Mouse (Mus musculus): ENCODE results near the gene Sgcg.

The Sgcg gene

DNA sequence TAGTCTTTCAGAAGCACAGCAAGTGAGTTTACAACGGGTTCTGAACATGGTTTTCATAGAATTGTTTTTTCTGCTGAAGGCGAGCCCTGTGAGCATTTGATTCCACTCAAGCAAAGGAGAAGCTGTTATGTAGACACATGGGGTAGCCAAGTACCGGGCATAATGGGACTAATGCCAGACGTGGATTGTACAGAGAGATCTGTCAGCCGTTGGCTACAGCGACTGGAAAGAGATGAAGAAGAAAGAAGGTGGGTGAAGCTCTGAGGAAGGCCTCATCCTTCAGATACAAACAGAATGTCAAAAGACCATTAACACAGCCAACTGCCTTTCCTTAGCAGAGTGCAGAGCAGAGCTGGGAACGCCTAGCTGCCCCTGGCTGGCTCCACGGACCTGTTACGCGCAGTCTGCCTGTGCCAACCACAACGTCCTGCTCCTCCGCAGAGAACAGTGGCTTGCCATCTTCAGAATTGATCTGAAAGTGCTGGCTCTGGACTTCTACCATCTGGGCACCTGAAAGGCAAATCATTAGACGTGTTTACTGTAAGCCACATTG lies 26.2 kb downstream of the Sgcg start:
- WGBS = 59% methylated on average over 13 of the region's 13 CpGs

DNA sequence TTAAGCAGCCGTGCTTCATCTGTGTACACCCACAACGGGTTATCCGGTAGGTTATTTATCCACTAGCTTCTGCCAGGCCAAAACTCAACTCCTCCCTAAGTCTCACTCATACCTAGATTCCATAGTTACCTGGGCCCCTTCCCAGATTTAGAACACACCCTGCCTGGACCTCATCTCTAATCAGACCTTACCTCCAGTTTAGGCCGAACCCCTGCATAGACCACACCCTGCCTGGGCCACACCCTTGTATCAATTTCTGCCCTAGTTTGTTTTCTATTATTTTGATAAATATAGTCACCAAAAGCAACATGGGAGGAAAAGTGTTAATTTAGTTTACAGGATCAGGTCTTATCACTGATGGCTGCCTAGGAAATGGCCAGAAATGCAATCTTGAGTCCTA lies 28.1 kb downstream of the Sgcg start:
- WGBS = 99% methylated on average over 4 of the region's 4 CpGs

DNA sequence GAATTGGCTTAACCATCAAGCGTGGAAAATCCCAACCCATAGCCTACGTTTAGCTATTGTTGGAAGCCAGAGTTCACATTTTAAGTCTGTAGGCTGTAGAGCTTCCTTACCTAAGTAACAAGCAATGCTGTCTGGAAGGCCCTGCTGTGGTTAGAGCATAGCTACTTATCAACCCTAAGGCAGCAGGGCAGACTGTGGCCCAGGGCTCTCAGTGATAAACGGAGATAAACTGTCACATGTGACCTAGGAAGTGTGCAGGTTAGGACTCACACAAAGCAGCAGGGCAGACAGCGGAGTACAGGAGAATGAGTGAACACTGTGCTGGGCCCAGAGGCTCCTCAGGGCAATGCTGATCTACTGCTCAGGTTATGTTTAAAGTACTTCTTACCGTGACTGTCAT lies 28.5 kb downstream of the Sgcg start:
- 95% methylated on average over 5 of the region's 5 CpGs for WGBS

DNA sequence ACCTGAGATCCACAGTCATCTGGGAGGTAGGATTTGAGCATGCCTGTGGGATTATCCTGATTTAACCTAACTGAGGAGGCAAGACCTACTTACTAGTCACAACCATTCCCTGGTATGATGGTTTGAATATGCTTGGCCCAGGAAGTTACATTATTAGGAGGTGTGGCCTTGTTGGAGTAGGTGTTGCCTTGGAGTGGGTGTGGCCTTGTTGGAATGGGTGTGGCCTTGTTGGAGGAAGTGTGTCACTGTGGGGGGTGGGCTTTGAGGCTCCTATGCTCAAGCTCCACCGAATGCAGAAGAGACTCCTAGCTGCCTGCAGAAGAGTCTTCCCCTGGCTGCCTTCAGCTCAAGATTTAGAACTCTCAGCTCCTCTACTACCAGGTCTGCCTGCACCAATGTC lies 32.1 kb downstream of the Sgcg start:
- 65% methylated on average over 1 of the region's 1 CpGs for WGBS

DNA sequence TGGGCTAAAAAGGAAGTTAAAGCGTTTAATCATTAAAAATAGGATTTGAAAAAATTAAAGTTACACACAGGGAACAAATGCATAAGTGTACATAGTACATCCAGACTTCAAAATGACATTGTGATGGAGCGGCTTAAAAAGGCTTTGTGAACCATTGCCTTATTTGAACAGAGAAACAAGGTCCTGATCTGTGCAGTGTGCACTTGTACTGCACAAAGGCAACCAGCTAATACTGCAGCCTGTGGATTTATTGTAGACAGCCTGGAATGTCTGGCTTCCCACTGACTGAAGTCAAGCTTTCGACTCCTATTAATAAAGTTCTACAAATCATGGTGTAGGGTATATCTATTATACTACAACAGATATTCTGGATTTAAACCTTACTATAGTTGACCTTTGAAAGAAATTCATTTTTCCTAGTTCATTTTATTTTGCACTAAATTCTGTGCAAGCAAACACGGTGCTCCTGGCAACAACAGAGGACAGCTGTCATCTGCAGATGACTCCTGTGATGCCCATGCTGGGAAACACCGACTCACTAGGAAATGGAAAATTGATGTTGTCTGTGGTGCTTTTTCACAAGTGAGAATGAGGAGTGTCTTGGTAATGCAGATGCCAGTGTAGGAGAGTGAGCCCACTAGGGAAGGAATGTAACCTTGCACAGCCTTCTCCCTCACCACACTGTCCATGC lies 33.8 kb downstream of the Sgcg start:
- WGBS = 73% methylated on average over 5 of the region's 5 CpGs

DNA sequence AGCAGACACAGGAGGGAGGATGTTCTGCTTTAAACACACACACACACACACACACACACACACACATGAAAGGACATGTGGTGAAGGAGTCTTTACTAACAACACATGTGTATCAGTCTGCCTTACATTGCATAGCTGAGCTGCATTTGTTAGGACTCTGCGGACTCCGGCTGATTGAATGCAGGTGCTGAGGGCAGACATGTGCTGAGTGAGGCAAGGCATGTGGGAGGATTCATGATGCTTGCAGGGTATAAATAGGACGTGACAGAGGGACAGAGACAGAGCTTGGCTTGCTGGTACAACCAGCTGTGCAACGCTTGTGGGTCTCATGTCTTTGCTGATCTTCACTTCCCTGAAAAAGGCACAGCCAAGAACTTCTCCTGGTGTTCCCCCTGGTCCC lies 34.5 kb downstream of the Sgcg start:
- 48% methylated on average over 4 of the region's 4 CpGs for WGBS

DNA sequence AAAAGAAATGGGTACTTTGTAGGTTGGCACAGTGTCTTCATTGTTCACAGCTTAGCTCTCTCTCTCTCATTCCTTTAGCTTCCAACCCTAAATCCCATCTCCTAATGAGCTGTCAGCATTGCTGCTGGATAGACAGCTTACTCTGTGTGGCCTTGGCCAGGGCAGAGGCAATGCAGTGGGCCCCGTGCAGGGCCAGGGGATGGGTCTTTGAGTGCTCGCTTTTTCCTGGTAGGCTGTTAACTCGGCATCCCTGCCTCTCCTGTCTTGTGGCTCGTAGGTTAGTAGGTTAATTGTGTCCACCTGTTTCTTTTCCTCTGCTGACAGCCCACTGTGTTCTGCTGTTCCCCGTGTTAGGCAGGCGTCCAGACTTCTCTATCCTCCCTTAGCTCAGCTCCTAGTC lies 35.8 kb downstream of the Sgcg start:
- WGBS = 63% methylated on average over 6 of the region's 6 CpGs

DNA sequence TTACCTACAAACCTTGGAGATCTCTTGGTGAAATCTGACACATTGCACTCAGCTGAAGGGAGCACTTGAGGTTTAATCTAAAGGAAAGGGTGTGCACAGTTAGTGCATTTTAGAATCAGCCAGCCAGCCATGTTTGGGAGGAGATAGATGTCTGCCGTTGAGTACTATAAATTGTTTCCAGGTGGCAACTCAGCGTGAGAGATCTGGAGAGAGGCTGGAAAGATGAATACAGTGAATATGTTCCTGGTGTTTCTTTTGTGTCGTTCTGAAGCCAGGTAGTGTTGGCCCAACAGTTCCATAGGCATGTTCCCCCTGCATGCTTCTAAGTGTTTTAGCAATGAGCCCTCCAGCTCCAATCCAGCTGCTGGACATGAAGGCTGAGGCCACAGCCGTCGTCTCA lies 37.1 kb downstream of the Sgcg start:
- 77% methylated on average over 5 of the region's 5 CpGs for WGBS

DNA sequence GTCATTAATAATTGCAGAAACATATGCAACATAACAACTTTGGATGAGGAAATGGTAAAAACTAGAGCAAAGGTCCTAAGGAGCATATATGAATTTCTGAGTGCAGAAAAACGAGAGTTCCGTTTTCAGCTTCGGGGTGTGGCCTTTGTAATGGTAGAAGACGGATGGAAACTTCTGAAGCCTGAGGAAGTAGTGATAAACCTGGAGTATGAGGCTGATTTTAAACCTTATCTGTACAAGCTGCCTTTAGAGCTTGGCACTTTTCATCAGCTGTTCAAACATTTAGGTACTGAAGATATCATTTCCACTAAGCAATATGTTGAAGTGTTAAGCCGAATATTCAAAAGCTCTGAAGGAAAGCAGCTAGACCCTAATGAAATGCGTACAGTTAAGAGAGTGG lies 46.5 kb downstream of the Sgcg start:
- WGBS = 93% methylated on average over 6 of the region's 6 CpGs

DNA sequence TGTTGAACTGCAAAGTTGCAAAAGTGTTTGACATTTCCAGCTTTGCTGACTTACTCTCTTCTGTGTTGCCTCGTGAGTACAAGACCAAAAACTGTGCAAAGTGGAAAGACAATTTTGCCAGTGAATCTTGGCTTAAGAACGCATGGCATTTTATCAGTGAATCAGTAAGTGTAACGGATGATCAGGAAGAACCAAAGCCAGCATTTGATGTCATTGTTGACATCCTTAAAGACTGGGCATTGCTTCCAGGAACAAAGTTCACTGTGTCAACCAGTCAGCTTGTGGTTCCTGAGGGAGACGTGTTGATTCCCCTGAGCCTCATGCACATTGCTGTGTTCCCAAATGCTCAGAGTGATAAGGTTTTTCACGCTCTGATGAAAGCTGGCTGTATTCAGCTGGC lies 48.2 kb downstream of the Sgcg start:
- WGBS = 88% methylated on average over 5 of the region's 5 CpGs

DNA sequence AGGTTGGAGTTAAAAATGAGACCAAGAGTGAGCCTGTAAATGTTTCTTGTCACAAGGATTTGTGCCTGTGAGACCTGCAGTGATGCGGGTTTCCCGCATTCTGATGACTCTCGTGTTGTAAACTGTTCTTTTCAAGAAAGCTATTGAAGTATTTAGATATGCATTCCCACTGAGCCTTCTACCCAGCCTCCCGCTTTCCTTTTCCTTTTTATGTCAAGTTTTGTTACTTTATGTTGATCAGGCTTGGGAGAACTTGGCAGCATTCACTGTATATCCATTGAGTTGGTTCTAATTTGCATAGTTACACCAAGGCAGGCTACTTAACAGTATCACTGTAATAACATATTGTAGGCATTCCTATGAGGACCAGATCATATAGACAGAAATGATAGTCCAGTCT lies 63.9 kb downstream of the Sgcg start:
- 51% methylated on average over 4 of the region's 4 CpGs for WGBS

DNA sequence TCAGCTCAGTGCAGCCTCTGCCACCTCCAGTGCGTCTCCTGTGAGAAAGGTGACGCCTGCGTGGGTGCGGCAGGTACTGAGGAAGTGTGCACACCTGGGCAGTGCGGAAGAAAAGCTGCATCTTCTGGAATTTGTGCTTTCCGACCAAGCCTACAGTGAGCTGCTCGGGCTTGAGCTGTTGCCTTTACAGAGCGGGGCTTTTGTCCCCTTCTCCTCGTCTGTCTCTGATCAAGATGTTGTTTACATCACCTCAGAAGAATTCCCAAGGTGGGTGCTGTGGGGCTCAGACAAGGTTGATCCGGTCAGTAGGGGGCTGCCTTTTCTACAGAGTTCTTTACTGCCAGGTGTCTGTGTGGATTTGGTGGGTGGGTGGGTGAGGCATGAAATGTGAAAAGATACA lies 66.0 kb downstream of the Sgcg start:
- 80% methylated on average over 10 of the region's 10 CpGs for WGBS

DNA sequence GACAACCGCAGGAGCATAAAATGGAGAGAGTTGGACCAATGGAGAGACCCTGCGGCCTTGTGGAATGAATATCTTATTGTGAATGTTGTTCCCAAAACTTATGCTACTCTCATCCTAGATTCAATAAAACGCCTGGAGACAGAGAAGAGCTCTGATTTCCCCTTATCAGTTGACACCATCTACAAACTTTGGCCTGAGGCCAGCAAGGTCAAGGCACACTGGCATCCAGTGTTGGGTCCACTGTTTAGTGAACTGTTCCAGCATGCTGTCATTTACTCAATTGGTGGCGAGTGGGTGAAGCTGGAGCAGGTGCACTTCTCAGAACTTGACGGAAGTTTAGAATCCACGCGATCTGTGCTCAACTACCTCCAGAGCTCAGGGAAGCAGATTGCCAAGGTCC lies 66.4 kb downstream of the Sgcg start:
- 74% methylated on average over 7 of the region's 7 CpGs for WGBS

DNA sequence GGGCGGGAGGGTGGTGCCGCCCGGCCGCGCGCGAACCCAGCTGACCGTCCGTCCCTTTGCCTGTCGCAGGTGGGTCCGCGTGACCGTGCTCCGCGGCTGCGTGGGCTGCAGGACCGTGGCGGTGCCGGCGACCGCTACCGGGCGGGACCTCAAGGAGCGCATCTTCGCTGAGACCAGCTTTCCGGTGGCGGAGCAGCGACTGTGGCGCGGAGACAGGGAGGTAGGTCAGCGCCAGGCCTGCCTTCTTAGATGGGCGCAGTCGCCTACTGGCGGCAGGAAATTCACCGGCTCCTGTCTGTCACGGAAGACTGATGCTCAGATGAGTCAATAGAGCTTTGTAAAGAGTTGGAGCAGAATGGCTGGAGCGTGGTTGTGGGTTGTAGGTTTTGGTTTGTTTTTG lies 85.1 kb downstream of the Sgcg start:
- WGBS = 1% methylated on average over 37 of the region's 37 CpGs

DNA sequence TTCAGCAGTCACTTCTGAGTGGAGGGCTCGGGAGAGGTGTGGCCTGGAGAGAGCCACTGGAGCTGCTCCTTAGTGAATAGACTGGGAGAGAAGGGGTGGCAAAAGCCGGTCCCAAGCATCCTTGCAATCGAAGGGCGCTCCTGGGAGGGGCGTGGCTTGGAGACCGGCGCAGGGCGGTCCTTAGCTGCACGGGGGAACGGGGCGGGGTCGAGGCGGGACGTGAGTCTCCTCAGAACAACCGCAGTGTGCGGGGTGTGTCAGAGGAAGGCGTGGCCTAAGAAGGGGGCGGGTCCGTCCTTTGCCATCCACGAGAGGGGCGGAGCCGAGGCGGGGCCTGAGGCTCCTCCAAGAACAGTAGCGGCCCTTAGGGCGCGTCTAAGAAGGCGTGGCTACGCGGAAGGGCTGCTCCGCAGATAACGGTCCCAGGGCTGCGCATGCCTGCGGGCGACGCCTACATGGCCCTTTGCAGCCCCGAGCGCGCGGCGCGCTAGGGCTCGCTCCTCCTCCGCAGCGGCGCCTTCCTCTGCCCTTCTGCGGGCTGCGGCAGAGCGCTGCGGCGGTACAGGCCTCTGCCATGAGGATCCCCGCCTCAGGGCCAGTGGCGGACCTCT lies 85.6 kb downstream of the Sgcg start:
- WGBS = 2% methylated on average over 51 of the region's 52 CpGs

DNA sequence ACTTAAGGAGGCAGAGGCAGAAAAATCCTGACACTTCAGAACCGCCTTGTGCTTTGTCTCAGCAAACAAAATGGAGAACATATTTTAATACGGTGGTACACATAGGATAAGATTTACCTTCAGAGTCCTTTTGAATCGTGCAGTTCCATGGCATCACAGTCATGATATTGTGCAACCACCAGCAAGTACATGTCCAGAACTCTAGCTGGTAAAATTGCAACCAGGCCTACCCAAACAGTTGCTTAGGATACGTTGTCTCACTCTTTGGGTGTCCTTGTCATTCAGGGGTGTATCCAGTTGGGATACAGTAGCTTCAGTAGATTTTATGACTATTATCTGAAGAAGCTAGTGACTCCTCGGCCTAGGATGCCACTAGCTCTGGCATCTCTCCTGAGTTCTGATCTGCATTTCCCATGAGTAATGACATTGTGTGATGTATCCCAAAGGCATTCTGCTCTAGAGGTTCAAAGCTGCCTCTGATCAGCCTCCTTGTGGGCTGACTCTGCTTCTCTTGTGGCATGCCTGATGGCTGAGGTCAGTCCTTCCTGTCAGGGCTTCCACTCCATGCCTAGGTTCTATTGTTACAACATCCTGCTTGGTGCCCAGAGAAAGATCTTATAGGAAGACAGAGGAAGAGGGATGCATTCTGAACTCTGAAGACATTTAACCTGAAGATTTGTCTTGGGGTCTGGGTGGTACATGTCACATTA lies 86.9 kb downstream of the Sgcg start:
- 84% methylated on average over 5 of the region's 5 CpGs for WGBS

All from cerebral cortex, adult 2 months (tissue).